Mouse (Mus musculus): ENCODE measurements at regions not wholly inside any gene's neighbourhood (a gene's known extent, or its start where the extent isn't known, plus 50 kb on each side); places are given as distances from the start of the nearest gene placed in this dataset.

DNA sequence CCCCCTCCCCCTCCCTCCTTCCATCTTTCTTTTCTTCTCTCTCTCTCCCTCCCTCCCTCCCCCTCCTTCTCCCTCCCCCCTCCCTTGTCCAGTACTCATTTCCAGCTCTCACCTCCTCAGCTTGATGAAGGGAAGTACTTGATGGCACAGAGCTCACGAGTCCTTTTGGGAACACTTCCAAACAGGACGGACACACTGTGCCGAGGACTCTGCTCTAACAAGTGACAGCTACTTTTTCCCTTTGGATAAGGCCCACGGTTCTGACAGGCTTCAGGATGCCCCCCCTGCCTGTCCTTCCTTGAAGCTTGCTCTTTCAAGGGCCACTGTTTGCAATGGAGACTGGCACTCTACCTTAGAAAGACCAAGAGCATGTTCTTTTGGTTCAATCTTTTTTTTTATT, 110.8 kb upstream of the Rreb1 start:
- TF ChIP-seq CTCF (IDR thresholded peaks at IDR 0.05; ENCODE audit: borderline replicate concordance, control insufficient read depth, extremely low read depth, insufficient read depth, low read length, poor library complexity) (no peak), POLR2A (IDR thresholded peaks at IDR 0.05; ENCODE audit: control insufficient read depth, extremely low read depth, insufficient read depth, low read length, poor library complexity) (no peak)
